Mouse (Mus musculus): ENCODE measurements around the gene Kif13a. TPM values are rescaled to one million over a fixed set of nuclear protein-coding genes. Genes with fewer than 3 reads are reported as not detected.

The Kif13a gene
- polyA plus RNA-seq, 1 experiment from 2014 or later, result 13.5 TPM

DNA sequence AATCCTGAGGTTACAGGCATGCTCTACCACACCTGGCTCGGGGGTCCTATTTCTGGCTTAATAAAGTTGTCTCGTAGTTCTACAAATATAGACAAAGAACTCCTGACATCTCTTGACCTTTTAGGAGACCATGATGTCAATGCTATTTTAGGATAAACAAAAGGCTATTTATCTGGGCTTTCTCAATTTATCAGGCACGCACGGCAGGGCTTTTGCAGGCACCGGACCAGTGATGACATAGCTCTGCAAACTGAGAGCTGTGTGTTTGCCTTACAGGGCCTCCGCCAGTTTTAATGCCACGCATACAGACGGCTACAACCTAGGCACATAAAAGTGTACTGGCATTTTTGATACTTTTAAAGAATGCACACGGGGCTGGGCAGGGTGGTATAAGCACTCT lies 118.0 kb downstream of the Kif13a start:
- no peaks in the 10 kb centered on the region for H3K27me3 ChIP-seq (ENCODE audit: control insufficient read depth, insufficient read depth, low read length)
- peaks cover 17% of the 10 kb centered on the region for H3K36me3 ChIP-seq (ENCODE audit: control insufficient read depth, insufficient read depth, low read length)
- H3K4me2 ChIP-seq (replicated peaks; ENCODE audit: low read depth), result no peak overlapping the region
- no peak overlapping the region for H3K9ac ChIP-seq (ENCODE audit: low read length)
- DNase-seq (ENCODE audit: low spot score), result no peak
- ATAC-seq (ENCODE audit: low FRiP score, low TSS enrichment), result no peak
- no peak overlapping the region for H3K4me3 ChIP-seq (ENCODE audit: low read depth, low read length)
- TF ChIP-seq CTCF (IDR thresholded peaks at IDR 0.05; ENCODE audit: low read depth) (no peak), EP300 (optimal IDR thresholded peaks at IDR 0.05) (no peak)
- H3K27ac ChIP-seq (replicated peaks), result no peak overlapping the region
- H3K9me3 ChIP-seq (ENCODE audit: control insufficient read depth, low read length), result no peaks in the 10 kb centered on the region
- 50% methylated on average over 9 of the region's 9 CpGs for WGBS
- H3K4me1 ChIP-seq (replicated peaks; ENCODE audit: control insufficient read depth, insufficient read depth), result no peaks in the 10 kb centered on the region

DNA sequence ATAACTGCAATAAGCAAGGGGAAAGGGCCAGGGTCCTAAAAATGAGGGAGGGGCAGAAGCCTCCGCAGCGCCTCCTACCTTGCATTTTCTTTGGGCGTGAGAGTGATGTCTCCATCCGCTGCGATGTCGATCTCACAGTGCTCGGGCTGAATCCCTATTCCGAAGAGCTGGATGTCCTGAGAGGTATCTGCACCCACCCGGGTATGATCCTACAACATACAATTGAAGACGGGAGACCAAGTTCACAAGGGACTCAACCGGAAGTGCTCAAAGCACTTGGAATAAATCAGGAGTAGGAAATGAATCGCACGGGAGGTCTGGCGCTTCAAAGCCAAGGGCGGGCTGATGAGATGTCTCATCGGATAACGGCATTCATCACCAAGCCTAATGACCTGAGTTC lies 119.1 kb downstream of the Kif13a start:
- H3K4me1 ChIP-seq (replicated peaks; ENCODE audit: control insufficient read depth, insufficient read depth), result no peaks in the 10 kb centered on the region
- H3K4me3 ChIP-seq (ENCODE audit: low read depth, low read length), result no peak overlapping the region
- H3K36me3 ChIP-seq (ENCODE audit: control insufficient read depth, insufficient read depth, low read length), result peaks cover 17% of the 10 kb centered on the region
- H3K4me2 ChIP-seq (replicated peaks; ENCODE audit: low read depth), result no peak overlapping the region
- H3K27ac ChIP-seq (replicated peaks), result no peak overlapping the region
- no peak for ATAC-seq (ENCODE audit: low FRiP score, low TSS enrichment)
- TF ChIP-seq CTCF (IDR thresholded peaks at IDR 0.05; ENCODE audit: low read depth) (no peak), EP300 (optimal IDR thresholded peaks at IDR 0.05) (no peak)
- no peak overlapping the region for H3K9ac ChIP-seq (ENCODE audit: low read length)
- no peaks in the 10 kb centered on the region for H3K9me3 ChIP-seq (ENCODE audit: control insufficient read depth, low read length)
- no peaks in the 10 kb centered on the region for H3K27me3 ChIP-seq (ENCODE audit: control insufficient read depth, insufficient read depth, low read length)
- WGBS, result 96% methylated on average over 17 of the region's 17 CpGs
- no peak for DNase-seq (ENCODE audit: low spot score)

DNA sequence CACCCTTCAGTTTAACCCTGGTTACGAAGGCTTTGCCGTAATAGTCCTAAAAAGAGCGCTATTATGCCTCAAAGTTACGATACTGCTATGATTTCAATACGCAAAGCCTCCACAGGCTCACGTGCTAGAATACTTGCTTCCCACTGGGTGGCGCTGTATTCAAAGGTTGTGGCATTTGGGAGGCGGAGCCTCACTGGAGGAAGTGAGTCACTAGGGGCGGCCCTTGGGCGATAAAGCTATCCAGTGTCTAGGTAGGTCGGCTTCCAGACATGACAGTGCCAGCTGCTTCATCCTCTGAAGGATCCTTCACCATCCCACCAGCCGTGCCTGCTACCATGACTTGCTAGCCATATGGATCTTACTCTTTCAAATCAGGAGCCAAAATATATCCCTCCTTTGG lies 119.6 kb downstream of the Kif13a start:
- 91% methylated on average over 12 of the region's 12 CpGs for WGBS
- H3K27ac ChIP-seq (replicated peaks), result no peak overlapping the region
- H3K4me3 ChIP-seq (ENCODE audit: low read depth, low read length), result no peak overlapping the region
- ATAC-seq (ENCODE audit: low FRiP score, low TSS enrichment) (no peak), DNase-seq (ENCODE audit: low spot score) (peak; percentile 71)
- peak; percentile 76 for TF ChIP-seq CTCF (IDR thresholded peaks at IDR 0.05; ENCODE audit: low read depth)
- TF ChIP-seq EP300 (optimal IDR thresholded peaks at IDR 0.05), result no peak
- no peak overlapping the region for H3K4me2 ChIP-seq (replicated peaks; ENCODE audit: low read depth)
- no peaks in the 10 kb centered on the region for H3K27me3 ChIP-seq (ENCODE audit: control insufficient read depth, insufficient read depth, low read length)
- H3K9me3 ChIP-seq (ENCODE audit: control insufficient read depth, low read length), result no peaks in the 10 kb centered on the region
- no peaks in the 10 kb centered on the region for H3K4me1 ChIP-seq (replicated peaks; ENCODE audit: control insufficient read depth, insufficient read depth)
- peaks cover 20% of the 10 kb centered on the region for H3K36me3 ChIP-seq (ENCODE audit: control insufficient read depth, insufficient read depth, low read length)
- H3K9ac ChIP-seq (ENCODE audit: low read length), result no peak overlapping the region

DNA sequence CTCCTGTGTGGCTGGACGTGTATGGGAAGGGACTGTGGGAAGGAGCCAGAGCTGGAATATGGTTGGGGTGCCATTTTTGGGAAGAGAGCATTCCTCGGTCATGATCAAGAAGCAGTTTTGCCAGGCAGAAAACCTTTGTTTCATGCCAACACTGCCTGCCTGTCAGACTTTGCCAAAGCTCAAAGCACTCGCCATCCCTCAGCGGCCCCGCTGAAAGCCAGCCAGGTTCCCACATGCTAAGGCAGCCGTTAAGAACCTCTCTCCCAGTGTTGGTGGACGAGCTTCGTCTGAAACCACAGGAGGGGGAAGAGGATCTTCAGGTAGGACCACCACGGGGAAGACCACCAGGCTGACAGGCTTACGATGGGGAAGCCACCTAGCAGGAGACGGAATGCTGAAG lies 121.8 kb downstream of the Kif13a start:
- H3K4me3 ChIP-seq (ENCODE audit: low read depth, low read length), result no peak overlapping the region
- H3K27ac ChIP-seq (replicated peaks), result no peak overlapping the region
- no peak overlapping the region for H3K4me2 ChIP-seq (replicated peaks; ENCODE audit: low read depth)
- 87% methylated on average over 11 of the region's 11 CpGs for WGBS
- no peaks in the 10 kb centered on the region for H3K4me1 ChIP-seq (replicated peaks; ENCODE audit: control insufficient read depth, insufficient read depth)
- DNase-seq (ENCODE audit: low spot score) (no peak), ATAC-seq (ENCODE audit: low FRiP score, low TSS enrichment) (no peak)
- no peak overlapping the region for H3K9ac ChIP-seq (ENCODE audit: low read length)
- TF ChIP-seq EP300 (optimal IDR thresholded peaks at IDR 0.05) (no peak), CTCF (IDR thresholded peaks at IDR 0.05; ENCODE audit: low read depth) (no peak)
- H3K36me3 ChIP-seq (ENCODE audit: control insufficient read depth, insufficient read depth, low read length), result peaks cover 6% of the 10 kb centered on the region; the same call in 1 of the 2 replicates
- H3K27me3 ChIP-seq (ENCODE audit: control insufficient read depth, insufficient read depth, low read length), result no peaks in the 10 kb centered on the region
- no peaks in the 10 kb centered on the region for H3K9me3 ChIP-seq (ENCODE audit: control insufficient read depth, low read length)

DNA sequence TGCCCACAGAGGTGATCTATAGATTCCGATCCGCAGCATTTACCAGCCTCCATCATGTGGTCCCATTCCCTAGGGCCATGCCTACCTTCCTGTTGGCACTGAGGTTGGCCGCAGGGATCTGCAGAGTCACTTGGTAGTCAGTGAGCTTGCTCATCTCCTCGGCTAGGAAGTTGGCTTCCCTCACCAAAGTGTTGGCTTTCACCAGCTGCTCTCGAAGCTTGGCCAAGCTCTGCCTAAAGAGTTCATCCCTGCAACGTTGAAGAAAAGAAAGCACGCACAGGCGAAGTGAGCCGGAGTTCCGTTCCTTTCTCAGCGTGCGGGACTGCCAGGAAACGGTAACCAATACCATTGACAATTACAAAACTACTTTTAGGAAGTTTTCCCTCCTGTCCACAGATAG lies 128.5 kb downstream of the Kif13a start:
- DNase-seq (ENCODE audit: low spot score), result no peak
- H3K4me3 ChIP-seq (ENCODE audit: low read depth, low read length), result no peak overlapping the region
- H3K9me3 ChIP-seq (ENCODE audit: control insufficient read depth, low read length), result no peaks in the 10 kb centered on the region
- peaks cover 8% of the 10 kb centered on the region; the same call in 1 of the 2 replicates for H3K36me3 ChIP-seq (ENCODE audit: control insufficient read depth, insufficient read depth, low read length)
- no peak for ATAC-seq (ENCODE audit: low FRiP score, low TSS enrichment)
- H3K9ac ChIP-seq (ENCODE audit: low read length), result no peak overlapping the region
- no peaks in the 10 kb centered on the region for H3K4me1 ChIP-seq (replicated peaks; ENCODE audit: control insufficient read depth, insufficient read depth)
- 96% methylated on average over 13 of the region's 13 CpGs for WGBS
- no peak overlapping the region for H3K4me2 ChIP-seq (replicated peaks; ENCODE audit: low read depth)
- no peak overlapping the region for H3K27ac ChIP-seq (replicated peaks)
- no peak for TF ChIP-seq EP300 (optimal IDR thresholded peaks at IDR 0.05)
- no peak for TF ChIP-seq CTCF (IDR thresholded peaks at IDR 0.05; ENCODE audit: low read depth)
- no peaks in the 10 kb centered on the region for H3K27me3 ChIP-seq (ENCODE audit: control insufficient read depth, insufficient read depth, low read length)

DNA sequence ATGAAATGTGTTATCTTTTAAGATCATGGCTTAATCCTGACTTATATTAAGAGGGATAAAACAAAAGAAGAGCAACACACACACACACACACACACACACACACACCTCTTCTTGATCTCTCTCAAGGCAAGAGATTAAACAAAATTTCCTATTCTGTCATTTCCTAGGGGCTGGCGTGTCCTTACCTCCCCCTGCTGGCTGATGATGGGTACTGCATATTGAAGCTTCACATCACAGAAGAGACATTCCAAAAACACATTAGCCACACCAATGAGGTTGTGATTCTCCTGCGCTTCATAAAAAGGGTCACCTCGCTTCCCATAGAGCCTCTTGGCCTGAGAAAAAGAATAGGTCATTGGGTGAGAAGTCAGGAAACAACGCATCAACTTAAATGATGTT lies 131.5 kb downstream of the Kif13a start:
- TF ChIP-seq CTCF (IDR thresholded peaks at IDR 0.05; ENCODE audit: low read depth), result peak; percentile 98
- no peak for TF ChIP-seq EP300 (optimal IDR thresholded peaks at IDR 0.05)
- 33% methylated on average over 4 of the region's 4 CpGs for WGBS
- ATAC-seq (ENCODE audit: low FRiP score, low TSS enrichment) (no peak), DNase-seq (ENCODE audit: low spot score) (peak; percentile 37)
- Histone ChIP-seq H3K4me2 (replicated peaks; ENCODE audit: low read depth) (no peak overlapping the region), H3K4me3 (ENCODE audit: low read depth, low read length) (no peak overlapping the region), H3K9ac (ENCODE audit: low read length) (no peak overlapping the region), H3K36me3 (ENCODE audit: control insufficient read depth, insufficient read depth, low read length) (peaks cover 10% of the 10 kb centered on the region; the same call in 1 of the 2 replicates), H3K4me1 (replicated peaks; ENCODE audit: control insufficient read depth, insufficient read depth) (no peaks in the 10 kb centered on the region), H3K27me3 (ENCODE audit: control insufficient read depth, insufficient read depth, low read length) (no peaks in the 10 kb centered on the region), H3K27ac (replicated peaks) (no peak overlapping the region), H3K9me3 (ENCODE audit: control insufficient read depth, low read length) (no peaks in the 10 kb centered on the region)
